Mouse (Mus musculus) lung, postnatal 0 days (tissue): Measurements from ENCODE around the gene Brd3. TPM values are rescaled to one million over a fixed set of nuclear protein-coding genes. Genes with fewer than 3 reads are reported as not detected.

ENCODE experiments used
- ATAC-seq: fragments of 200-750 bp; cut with Nextera tagmentation; 2 replicates; pipeline ENCODE4 v1.8.0; 2017; ENCODE audit warnings: moderate library complexity
- DNase-seq: peaks from one replicate; pipeline ENCODE4 v3.0.0-alpha.2; 2016; ENCODE audit warnings: low spot score
- H3K27ac ChIP-seq: fragments of 300-500 bp; sonication (generic); 2 replicates; pipeline ENCODE4 v1.5.1; 2014; ENCODE audit warnings: antibody characterized with exemption, mild to moderate bottlenecking, low read length, mixed read lengths
- H3K27me3 ChIP-seq: fragments of 300-500 bp; sonication (generic); replicated peaks from 2 replicates; pipeline ENCODE4 v1.6.1; 2014; ENCODE audit warnings: low read length, mixed read lengths; ENCODE audit not compliant: insufficient read depth
- H3K36me3 ChIP-seq: fragments of 300-500 bp; sonication (generic); 2 replicates; pipeline ENCODE4 v1.6.1; 2014; ENCODE audit warnings: low read length, mixed read lengths; ENCODE audit not compliant: insufficient read depth
- H3K4me1 ChIP-seq: fragments of 300-500 bp; sonication (generic); 2 replicates; pipeline ENCODE4 v1.6.1; 2014; ENCODE audit warnings: antibody characterized with exemption, low read depth, low read length, mixed read lengths; ENCODE audit not compliant: insufficient read depth
- H3K4me2 ChIP-seq: fragments of 300-500 bp; sonication (generic); replicated peaks from 2 replicates; pipeline ENCODE4 v1.6.1; 2014; ENCODE audit warnings: low read depth, mild to moderate bottlenecking, low read length, moderate library complexity, mixed read lengths
- H3K4me3 ChIP-seq: fragments of 300-500 bp; sonication (generic); 2 replicates; pipeline ENCODE4 v1.5.1; 2014; ENCODE audit warnings: low read depth, low read length
- H3K9ac ChIP-seq: fragments of 300-500 bp; sonication (generic); replicated peaks from 2 replicates; pipeline ENCODE4 v1.6.1; 2014; ENCODE audit warnings: low read depth, mild to moderate bottlenecking
- H3K9me3 ChIP-seq: fragments of 300-500 bp; sonication (generic); 2 replicates; pipeline ENCODE4 v1.6.1; 2016; ENCODE audit warnings: low read length, mixed read lengths
- CTCF ChIP-seq: IDR thresholded peaks from 2 replicates; pipeline ENCODE4 v1.5.1; 2016; ENCODE audit warnings: antibody characterized with exemption, mild to moderate bottlenecking
- EP300 ChIP-seq: IDR thresholded peaks from 2 replicates; pipeline ENCODE4 v1.6.1; 2016; ENCODE audit warnings: antibody characterized with exemption, mild to moderate bottlenecking, control low read depth
- WGBS: fragments of 180-500 bp; shearing (Covaris S2); extraction: QIAGEN DNeasy Blood & Tissue Kit; methylation state at CpG from one replicate; pipeline ENCODE4 v1.1.7; 2014; 5-methylcytosine and 5-hydroxymethylcytosine counted together
- polyA plus RNA-seq: library from polyadenylated mRNA; unstranded; fragments of >200 nt; fragmentation: Nextera tagmentation; extraction: Ambion mirVana; gene quantifications from 2 replicates; pipeline ENCODE4 v1.2.1, GENCODE M21; 2015

Gene Brd3
- polyA plus RNA-seq, 1 experiment from 2014 or later, result 47.5 TPM

GRCm38 (mm10) chr2:27475495-27476302 is 31.8 kb downstream of the Brd3 start:
- peaks cover 11% of the 10 kb centered on the region; the same call in 1 of the 2 replicates for H3K4me1 ChIP-seq
- WGBS, result under 1% methylated on average over 62 of the region's 96 CpGs

GRCm38 (mm10) chr2:27474621-27475484 is 32.6 kb downstream of the Brd3 start:
- H3K4me2 ChIP-seq, result peak overlapping the region; percentile 75
- H3K27me3 ChIP-seq, result no peaks in the 10 kb centered on the region
- DNase-seq (peak; percentile 67), ATAC-seq (peak; percentile 39)
- no peaks in the 10 kb centered on the region for H3K36me3 ChIP-seq
- WGBS, result under 1% methylated on average over 68 of the region's 84 CpGs
- H3K9ac ChIP-seq, result peak overlapping the region; percentile 61
- peak overlapping the region; percentile 66 for H3K4me3 ChIP-seq
- TF ChIP-seq CTCF (no peak), EP300 (no peak)
- no peaks in the 10 kb centered on the region for H3K9me3 ChIP-seq
- H3K27ac ChIP-seq, result peak overlapping the region; percentile 95
- H3K4me1 ChIP-seq, result peaks cover 11% of the 10 kb centered on the region; the same call in 1 of the 2 replicates

More at GRCm38 (mm10) chr2:27475495-27476302, 31.8 kb downstream of the Brd3 start:
- Histone ChIP-seq H3K4me2 (peak overlapping the region; percentile 75), H3K27me3 (no peaks in the 10 kb centered on the region), H3K9me3 (no peaks in the 10 kb centered on the region), H3K36me3 (no peaks in the 10 kb centered on the region), H3K9ac (peak overlapping the region; percentile 61), H3K4me3 (peak overlapping the region; percentile 66), H3K27ac (peak overlapping the region; percentile 95)
- peak; percentile 97 for DNase-seq
- TF ChIP-seq EP300, result no peak
- TF ChIP-seq CTCF, result no peak
- ATAC-seq, result peak; percentile 99

GRCm38 (mm10) chr2:27473911-27474310 is 33.6 kb downstream of the Brd3 start:
- Histone ChIP-seq H3K27me3 (no peaks in the 10 kb centered on the region), H3K9me3 (no peaks in the 10 kb centered on the region), H3K4me3 (peak overlapping the region; percentile 66), H3K9ac (peak overlapping the region; percentile 61), H3K4me2 (peak overlapping the region; percentile 75), H3K4me1 (peaks cover 11% of the 10 kb centered on the region; the same call in 1 of the 2 replicates), H3K27ac (peak overlapping the region; percentile 95; the same call in 1 of the 2 replicates), H3K36me3 (no peaks in the 10 kb centered on the region)
- TF ChIP-seq CTCF, result no peak
- TF ChIP-seq EP300, result no peak
- WGBS, result 11% methylated on average over 4 of the region's 4 CpGs
- DNase-seq (no peak), ATAC-seq (no peak)

- TF ChIP-seq CTCF, result no peak
- H3K4me1 ChIP-seq, result peaks cover 11% of the 10 kb centered on the region; the same call in 1 of the 2 replicates
- no peaks in the 10 kb centered on the region for H3K27me3 ChIP-seq
- H3K4me3 ChIP-seq, result peak overlapping the region; percentile 66; the same call in 1 of the 2 replicates
- 0 out of 2 replicates have a peak overlapping the region, but pooled peaks have one; percentile 95 for H3K27ac ChIP-seq
- ATAC-seq (no peak), DNase-seq (no peak)
- 48% methylated on average over 7 of the region's 7 CpGs for WGBS
- peak overlapping the region; percentile 75 for H3K4me2 ChIP-seq
- no peaks in the 10 kb centered on the region for H3K9me3 ChIP-seq
- H3K9ac ChIP-seq, result no peak overlapping the region; the same call in 1 of the 2 replicates
- H3K36me3 ChIP-seq, result no peaks in the 10 kb centered on the region
Measured at GRCm38 (mm10) chr2:27473061-27473765, 34.2 kb downstream of the Brd3 start.

GRCm38 (mm10) chr2:27471170-27471584 is 36.3 kb downstream of the Brd3 start:
- ATAC-seq (no peak), DNase-seq (no peak)
- H3K4me3 ChIP-seq, result no peak overlapping the region
- no peak overlapping the region for H3K4me2 ChIP-seq
- H3K9me3 ChIP-seq, result no peaks in the 10 kb centered on the region
- no peak overlapping the region for H3K27ac ChIP-seq
- no peak overlapping the region for H3K9ac ChIP-seq
- no peaks in the 10 kb centered on the region for H3K27me3 ChIP-seq
- H3K36me3 ChIP-seq, result no peaks in the 10 kb centered on the region
- peaks cover 11% of the 10 kb centered on the region; the same call in 1 of the 2 replicates for H3K4me1 ChIP-seq
- TF ChIP-seq CTCF (no peak), EP300 (no peak)
